Mouse (Mus musculus) embryonic stem cell, embryonic (primary cell): ENCODE measurements around the gene Erbin.

Source experiments
- CTCF ChIA-PET, 4 experiments: fragments of 300-600 bp in 2 of 4; fragments of 350-600 bp in 2 of 4; sonication (Branson Sonifier 250); formaldehyde crosslinking; loops; one replicate each; lab custom pipeline; 2022; ENCODE audit warnings: inconsistent platforms in 2 of 4; lab: Charles Lee
- POLR2A ChIA-PET, 4 experiments: fragments of 300-600 bp in 2 of 4; fragments of 350-600 bp in 2 of 4; sonication (Branson Sonifier 250); formaldehyde crosslinking; loops; one replicate each; lab custom pipeline; 2022; ENCODE audit warnings: antibody characterized with exemption in 4 of 4, inconsistent platforms in 1 of 4; lab: Charles Lee

Erbin gene

GRCm38 (mm10) chr13:103773407-103774118 lies 146.8 kb downstream of the Erbin start:
- ChIA-PET POLR2A (interaction anchor here in 3 of 4 experiments (0.5 to 4.0 kb wide), 45 partner anchors 8 to 1373 kb away, joined by 3 to 51 read pairs (median 4); partner anchors contain the start of genes Erbin (in 2 of the 3), Cenpk (in 1 of the 3), Ppwd1 (in 1 of the 3) and Trappc13 (in 1 of the 3)), CTCF (interaction anchor here in 1 of 4 experiments (0.5 kb wide), 1 partner anchor 58 kb away, joined by 3 read pairs; no protein-coding TSS in a partner anchor)

GRCm38 (mm10) chr13:103772917-103773316 lies 147.4 kb downstream of the Erbin start:
- ChIA-PET CTCF (no interaction called here), POLR2A (interaction anchor here in 1 of 4 experiments (1.0 to 4.0 kb wide), 2 partner anchors 13 to 108 kb away, joined by 3 to 51 read pairs; no protein-coding TSS in a partner anchor)

DNA sequence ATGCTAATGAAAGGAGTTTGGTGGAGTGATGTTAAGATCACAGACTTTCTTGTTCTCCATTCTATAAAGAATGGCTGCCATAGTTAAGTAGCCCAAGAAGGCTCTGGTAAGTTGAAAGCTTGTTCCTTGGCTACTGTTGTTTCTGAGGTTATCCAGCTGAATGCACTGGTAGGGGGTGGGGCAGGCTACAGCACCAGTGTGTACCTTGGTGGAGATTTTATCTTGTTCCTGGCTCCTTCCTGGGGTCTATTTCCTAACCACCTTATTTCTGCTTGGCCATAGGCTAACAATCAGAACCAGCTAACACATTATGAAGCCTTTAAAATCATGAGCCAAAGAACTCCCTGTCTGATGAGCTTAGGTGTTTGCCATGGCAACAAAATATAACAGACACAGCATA lies 149.5 kb downstream of the Erbin start:
- ChIA-PET CTCF (interaction anchor here in 1 of 4 experiments (0.8 kb wide), 1 partner anchor 19 kb away, joined by 3 read pairs; no protein-coding TSS in a partner anchor), POLR2A (interaction anchor here in 3 of 4 experiments (0.6 to 2.7 kb wide), 9 partner anchors 9 to 339 kb away, joined by 3 to 8 read pairs (median 4); partner anchors contain the start of gene Erbin (in 1 of the 3))
